Mouse (Mus musculus) thymus, adult 2 months (tissue): ENCODE measurements around the gene Cpne5. TPM values are rescaled to one million over a fixed set of nuclear protein-coding genes. Genes with fewer than 3 reads are reported as not detected.

Source experiments
- DNase-seq: peaks from one replicate; pipeline ENCODE4 v3.0.0; 2021
- H3K27ac ChIP-seq: fragments of 200-500 bp; 2 replicates; pipeline ENCODE4 v1.5.1; 2012; ENCODE audit warnings: low read length, control low read depth; ENCODE audit not compliant: control insufficient read depth, insufficient read depth
- H3K27me3 ChIP-seq: fragments of 200-500 bp; 2 replicates; pipeline ENCODE4 v1.6.1; 2012; ENCODE audit warnings: mild to moderate bottlenecking, low read length, moderate library complexity, mixed read lengths; ENCODE audit not compliant: control insufficient read depth, insufficient read depth
- H3K36me3 ChIP-seq: fragments of 200-500 bp; 2 replicates; pipeline ENCODE4 v1.6.1; 2012; ENCODE audit warnings: mild to moderate bottlenecking, low read length, moderate library complexity; ENCODE audit not compliant: control insufficient read depth, insufficient read depth
- H3K4me1 ChIP-seq: fragments of 200-500 bp; replicated peaks from 2 replicates; pipeline ENCODE4 v1.6.1; 2012; ENCODE audit warnings: low read length; ENCODE audit not compliant: control insufficient read depth, insufficient read depth
- H3K4me3 ChIP-seq: fragments of 200-500 bp; 2 replicates; pipeline ENCODE4 v1.5.1; 2012; ENCODE audit warnings: mild to moderate bottlenecking, low read length, control low read depth, moderate library complexity; ENCODE audit not compliant: control insufficient read depth, insufficient read depth
- CTCF ChIP-seq: fragments of 200-500 bp; IDR thresholded peaks from 2 replicates; pipeline ENCODE4 v1.5.1; 2012; ENCODE audit warnings: mild to moderate bottlenecking, control low read depth, low read length, moderate library complexity, borderline replicate concordance; ENCODE audit not compliant: control insufficient read depth, poor library complexity, insufficient read depth; ENCODE audit errors: extremely low read depth
- POLR2A ChIP-seq: fragments of 200-500 bp; IDR thresholded peaks from 2 replicates; pipeline ENCODE4 v1.6.1; 2012; ENCODE audit warnings: mild to moderate bottlenecking, low read length, control low read depth, moderate library complexity; ENCODE audit not compliant: control insufficient read depth, poor library complexity, insufficient read depth; ENCODE audit errors: extremely low read depth
- WGBS: fragments of 180-500 bp; shearing (Covaris S2); methylation state at CpG from one replicate; pipeline ENCODE4 v1.1.7; 2018; 5-methylcytosine and 5-hydroxymethylcytosine counted together
- polyA plus RNA-seq: library from polyadenylated mRNA; depleted of rRNA; stranded (reverse); fragments of >200 nt; gene quantifications from 2 replicates; pipeline ENCODE4 v1.2.3, GENCODE M21; 2012

The Cpne5 gene
- polyA plus RNA-seq, 1 experiment: 4.6 TPM

- Histone ChIP-seq H3K4me3 (no peak overlapping the region), H3K27ac (no peak overlapping the region), H3K27me3 (no peaks in the 10 kb centered on the region), H3K4me1 (peaks cover 70% of the 10 kb centered on the region), H3K36me3 (no peaks in the 10 kb centered on the region)
- 86% methylated on average over 12 of the region's 12 CpGs for WGBS
- DNase-seq: no peak
- peak; percentile 76 for TF ChIP-seq CTCF
- 0 out of 2 replicates have a peak, but pooled peaks have one; percentile 7 for TF ChIP-seq POLR2A
These were observed 68.9 kb downstream of the Cpne5 start for GRCm38 (mm10) chr17:29168996-29169601.

- no peak overlapping the region for H3K27ac ChIP-seq
- peaks cover 76% of the 10 kb centered on the region for H3K4me1 ChIP-seq
- no peak overlapping the region for H3K4me3 ChIP-seq
- WGBS: 90% methylated on average over 4 of the region's 4 CpGs
- H3K27me3 ChIP-seq: no peaks in the 10 kb centered on the region
- no peak for DNase-seq
- TF ChIP-seq CTCF (no peak), POLR2A (no peak)
- no peaks in the 10 kb centered on the region for H3K36me3 ChIP-seq
These were observed 69.5 kb downstream of the Cpne5 start for GRCm38 (mm10) chr17:29168438-29168837.

GRCm38 (mm10) chr17:29167371-29167770 lies 70.6 kb downstream of the Cpne5 start:
- Histone ChIP-seq H3K4me3 (no peak overlapping the region), H3K27ac (peak overlapping the region; percentile 26; the same call in 1 of the 2 replicates), H3K36me3 (no peaks in the 10 kb centered on the region), H3K27me3 (no peaks in the 10 kb centered on the region), H3K4me1 (peaks cover 78% of the 10 kb centered on the region)
- TF ChIP-seq CTCF (no peak), POLR2A (peak; percentile 14; the same call in 1 of the 2 replicates)
- peak; percentile 88 for DNase-seq
- 7% methylated on average over 6 of the region's 6 CpGs for WGBS

- H3K4me3 ChIP-seq: no peak overlapping the region
- H3K36me3 ChIP-seq: no peaks in the 10 kb centered on the region
- DNase-seq: no peak
- peaks cover 66% of the 10 kb centered on the region for H3K4me1 ChIP-seq
- no peaks in the 10 kb centered on the region for H3K27me3 ChIP-seq
- 20% methylated on average over 8 of the region's 8 CpGs for WGBS
- TF ChIP-seq CTCF (no peak), POLR2A (no peak)
- H3K27ac ChIP-seq: peak overlapping the region; percentile 66
These were observed 71.9 kb downstream of the Cpne5 start for GRCm38 (mm10) chr17:29165967-29166578.

GRCm38 (mm10) chr17:29165452-29165851 lies 72.5 kb downstream of the Cpne5 start:
- WGBS: 26% methylated on average over 6 of the region's 6 CpGs
- peaks cover 62% of the 10 kb centered on the region for H3K4me1 ChIP-seq
- peak overlapping the region; percentile 66; the same call in 1 of the 2 replicates for H3K27ac ChIP-seq
- no peak for TF ChIP-seq POLR2A
- TF ChIP-seq CTCF: no peak
- H3K4me3 ChIP-seq: no peak overlapping the region
- peak; percentile 47 for DNase-seq
- H3K36me3 ChIP-seq: no peaks in the 10 kb centered on the region
- no peaks in the 10 kb centered on the region for H3K27me3 ChIP-seq

GRCm38 (mm10) chr17:29164469-29165111 lies 73.4 kb downstream of the Cpne5 start:
- Histone ChIP-seq H3K27me3 (no peaks in the 10 kb centered on the region), H3K4me1 (peaks cover 53% of the 10 kb centered on the region), H3K27ac (peak overlapping the region; percentile 7), H3K4me3 (no peak overlapping the region), H3K36me3 (no peaks in the 10 kb centered on the region)
- DNase-seq: peak; percentile 47
- TF ChIP-seq CTCF: no peak
- TF ChIP-seq POLR2A: no peak
- 3% methylated on average over 17 of the region's 17 CpGs for WGBS
